Mouse (Mus musculus): ENCODE results near the gene Cd40.

DNA sequence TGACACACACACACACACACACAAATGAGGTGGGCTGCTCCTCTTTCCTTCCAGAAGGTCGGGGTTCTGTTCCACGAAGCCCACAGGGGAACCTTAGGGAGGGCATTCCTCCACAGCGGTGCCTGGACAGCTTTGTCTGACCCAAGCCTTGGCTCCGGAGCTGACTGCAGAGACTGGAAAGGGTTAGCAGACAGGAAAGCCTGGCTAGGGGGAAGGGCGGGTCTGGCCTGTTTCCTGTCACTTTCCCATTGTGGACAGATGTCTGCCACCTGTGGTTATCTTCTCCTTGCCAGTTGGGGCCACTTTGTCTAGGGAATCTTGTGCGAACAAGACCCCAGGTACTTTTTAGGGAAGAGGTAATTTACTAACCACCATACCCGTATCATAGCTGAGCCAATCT is 478 bp downstream of the Cd40 start:
- TF ChIP-seq MAX (IDR thresholded peaks at IDR 0.05) (no peak), CTCF (IDR thresholded peaks at IDR 0.05; ENCODE audit: control insufficient read depth, insufficient read depth, insufficient read length) (no peak), USF1 (IDR thresholded peaks at IDR 0.05; ENCODE audit: low read depth) (no peak), MYOD1 (IDR thresholded peaks at IDR 0.05; ENCODE audit: control insufficient read depth, insufficient read length, low read depth) (no peak), MYOG (IDR thresholded peaks at IDR 0.05; ENCODE audit: control insufficient read depth, extremely low read depth, insufficient read length) (no peak), CEBPB (IDR thresholded peaks at IDR 0.05; ENCODE audit: low read depth) (no peak), FOSL1 (IDR thresholded peaks at IDR 0.05; ENCODE audit: insufficient read depth, low read length, poor library complexity, severe bottlenecking) (no peak)

Data from C2C12 (cell line).